Mouse (Mus musculus) heart, adult 8-10 months (tissue): ENCODE measurements around the gene Mrtfa. TPM values are rescaled to one million over a fixed set of nuclear protein-coding genes. Genes with fewer than 3 reads are reported as not detected.

ENCODE experiments used
- DNase-seq: peaks from one replicate; pipeline ENCODE4 v3.0.0; 2022; ENCODE audit warnings: low spot score
- total RNA-seq, 4 experiments: library from RNA; stranded (reverse); gene quantifications; 2 replicates each; pipeline ENCODE4 v1.2.4; 2022

Mrtfa gene
- total RNA-seq, 4 experiments from 2014 or later: 5.4 to 7.4 (median 6.7) TPM

DNA sequence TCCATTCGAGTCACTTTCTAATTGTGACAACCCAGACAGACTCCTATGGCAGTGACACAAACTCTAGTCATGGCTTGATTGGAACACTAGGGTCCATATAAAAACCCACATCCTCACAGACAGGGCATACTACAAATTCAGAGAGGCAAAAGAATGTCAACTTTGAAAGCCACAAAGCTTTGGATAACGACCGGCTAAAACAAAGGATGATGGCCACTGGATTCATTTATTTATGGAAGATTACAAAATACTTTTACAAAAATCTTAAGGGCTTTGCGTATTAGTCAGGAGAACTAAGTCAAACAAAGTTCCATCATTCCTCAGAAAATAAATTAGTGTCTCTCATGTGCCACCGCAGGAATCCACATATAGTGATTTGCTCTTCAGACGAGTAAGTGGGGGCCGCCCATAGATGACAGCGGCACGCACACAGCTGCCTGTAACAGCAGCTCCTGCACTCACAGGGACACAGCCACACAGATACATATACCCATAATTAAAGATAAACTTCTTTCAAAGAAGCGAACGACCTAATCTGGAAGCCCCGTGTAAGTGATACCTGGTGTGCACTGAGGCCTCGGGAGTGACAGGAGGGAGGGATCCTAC, 88.2 kb downstream of the Mrtfa start:
- no peak for DNase-seq

- DNase-seq: no peak
Observed at GRCm38 (mm10) chr15:81101316-81101715, 89.2 kb downstream of the Mrtfa start.

- no peak for DNase-seq
Observed at GRCm38 (mm10) chr15:81099269-81099668, 91.3 kb downstream of the Mrtfa start.

DNA sequence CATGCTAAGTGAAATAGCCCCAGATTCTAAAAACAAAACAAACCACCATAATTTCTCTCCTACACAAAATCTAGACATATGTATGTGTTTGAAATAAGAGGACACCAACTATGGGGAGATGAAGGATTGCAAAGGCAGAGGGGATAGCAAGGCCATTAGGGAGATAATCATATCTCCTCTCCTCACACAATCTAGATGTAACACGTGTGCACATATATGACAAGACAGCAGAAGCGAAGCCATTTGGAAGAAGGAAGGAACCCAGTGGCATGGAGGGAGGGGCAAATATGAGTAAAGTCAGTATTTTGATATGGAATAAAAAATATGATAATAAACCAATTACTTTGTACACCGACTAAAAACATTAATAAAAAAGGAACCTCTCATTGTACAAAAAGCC, 91.9 kb downstream of the Mrtfa start:
- no peak for DNase-seq

DNA sequence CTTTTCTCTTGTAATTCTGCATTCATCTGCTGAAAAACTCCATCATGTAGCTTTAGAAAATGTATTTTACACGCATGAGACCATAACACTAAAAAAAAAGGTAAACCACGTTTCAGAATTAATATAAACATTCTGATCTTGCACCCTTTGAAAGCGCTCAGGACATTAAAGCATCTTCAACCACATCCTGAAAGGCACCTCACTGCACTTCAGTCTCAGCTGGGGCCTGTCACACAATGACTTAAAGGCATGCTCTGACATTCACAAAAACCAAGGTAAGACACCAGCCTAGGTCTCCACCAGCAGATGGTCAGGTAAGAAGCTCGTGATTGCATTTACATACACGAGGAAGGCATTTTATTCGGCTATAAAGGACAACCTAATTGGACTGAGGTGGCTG, 92.7 kb downstream of the Mrtfa start:
- DNase-seq: no peak

- no peak for DNase-seq
Observed at GRCm38 (mm10) chr15:81097456-81097855, 93.1 kb downstream of the Mrtfa start.

DNA sequence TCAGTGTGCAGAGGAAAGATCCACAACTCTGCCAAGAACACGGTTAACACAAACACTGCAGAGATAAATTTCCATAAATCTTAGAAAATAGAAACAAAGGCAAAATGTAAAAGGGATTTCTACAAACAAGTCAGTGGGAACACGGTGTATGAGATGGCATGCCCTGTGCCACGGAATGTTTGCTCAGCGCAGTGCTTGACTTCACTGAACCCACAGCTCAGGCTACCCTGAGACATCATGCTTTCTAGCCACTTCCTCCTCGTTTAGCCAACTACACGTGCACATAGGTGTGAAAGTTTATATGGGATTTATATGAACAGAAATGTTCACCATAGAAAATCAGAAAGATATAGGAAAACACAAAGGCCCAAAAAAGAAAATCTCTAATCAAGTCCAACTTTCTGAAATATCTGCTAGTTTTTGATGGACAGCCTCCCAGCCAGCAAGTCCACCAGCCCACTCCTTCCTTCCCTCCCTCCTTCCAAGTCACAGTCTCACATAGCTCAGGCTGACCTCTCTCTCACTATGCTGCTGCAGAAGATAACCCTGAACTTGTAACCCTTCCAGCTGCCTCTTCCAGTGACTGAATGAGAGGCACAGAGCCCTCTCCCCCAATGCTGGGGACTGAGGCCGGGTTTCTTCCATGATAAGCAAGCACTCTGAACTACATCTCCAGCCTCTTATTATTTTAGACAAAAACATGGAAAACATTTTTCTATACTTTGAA, 94.1 kb downstream of the Mrtfa start:
- no peak for DNase-seq

DNA sequence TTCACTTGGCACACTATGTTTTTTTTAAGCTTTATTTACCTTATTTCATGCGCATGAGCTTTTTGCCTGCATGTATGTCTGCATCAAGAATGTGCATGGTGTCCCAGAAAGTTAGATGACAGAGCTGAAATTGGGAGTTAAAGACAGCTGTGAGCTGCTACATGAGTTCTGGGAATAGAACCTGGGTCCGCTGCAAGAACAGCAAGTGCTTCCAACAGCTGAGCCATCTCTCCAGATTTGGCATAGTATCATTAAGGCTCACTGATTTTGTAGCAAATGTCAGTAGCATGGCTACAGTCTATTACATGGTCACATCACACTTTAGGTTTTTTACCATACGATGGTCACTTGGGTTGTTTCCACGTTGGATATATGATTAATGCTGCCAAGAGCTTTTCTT, 97.5 kb downstream of the Mrtfa start:
- no peak for DNase-seq

GRCm38 (mm10) chr15:81091718-81092117, 98.8 kb downstream of the Mrtfa start:
- no peak for DNase-seq

DNA sequence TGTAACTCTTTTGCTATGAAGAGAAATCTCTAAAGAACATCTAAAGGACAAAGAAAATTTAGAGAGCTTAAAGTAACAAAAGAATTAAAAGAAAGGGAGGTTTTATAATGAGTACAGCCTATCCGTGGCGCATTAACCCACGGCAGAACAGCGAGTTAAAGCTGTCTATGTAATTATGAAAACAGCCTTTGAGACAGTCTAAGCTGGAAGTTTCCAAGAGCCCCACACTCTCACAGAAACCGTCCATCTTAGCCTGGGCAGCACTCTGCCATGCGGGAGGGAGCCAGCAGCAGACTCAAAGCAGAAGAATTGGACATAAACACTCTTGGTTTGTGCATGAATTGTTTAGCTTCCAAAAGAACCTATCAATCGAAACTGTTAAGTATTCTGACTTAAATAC, 103.0 kb downstream of the Mrtfa start:
- DNase-seq: no peak

GRCm38 (mm10) chr15:81086644-81087480, 103.7 kb downstream of the Mrtfa start:
- DNase-seq: peak; percentile 85

- no peak for DNase-seq
Observed at GRCm38 (mm10) chr15:81083826-81084225, 106.7 kb downstream of the Mrtfa start.

DNA sequence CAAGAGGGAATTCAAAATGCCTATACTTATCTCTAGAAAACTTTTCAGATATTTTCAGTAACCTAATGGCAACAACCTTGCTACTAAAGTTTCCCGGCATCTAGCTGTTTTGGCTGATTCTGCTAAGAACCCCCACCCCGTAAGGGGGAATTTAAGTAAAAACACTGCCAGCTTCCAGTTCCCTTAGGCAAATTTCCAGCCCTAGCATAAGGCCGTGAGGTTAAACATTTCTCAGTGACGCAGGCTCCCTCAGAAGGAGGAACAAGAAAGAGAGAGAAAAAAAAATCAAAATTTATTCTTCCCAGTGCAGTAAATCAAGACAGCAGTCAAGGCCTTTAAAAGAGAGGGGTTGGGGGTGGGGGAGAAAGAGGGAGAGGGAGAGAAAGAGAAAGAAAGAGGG, 107.3 kb downstream of the Mrtfa start:
- no peak for DNase-seq

- DNase-seq: no peak
Observed at GRCm38 (mm10) chr15:81081216-81081615, 109.3 kb downstream of the Mrtfa start.

DNA sequence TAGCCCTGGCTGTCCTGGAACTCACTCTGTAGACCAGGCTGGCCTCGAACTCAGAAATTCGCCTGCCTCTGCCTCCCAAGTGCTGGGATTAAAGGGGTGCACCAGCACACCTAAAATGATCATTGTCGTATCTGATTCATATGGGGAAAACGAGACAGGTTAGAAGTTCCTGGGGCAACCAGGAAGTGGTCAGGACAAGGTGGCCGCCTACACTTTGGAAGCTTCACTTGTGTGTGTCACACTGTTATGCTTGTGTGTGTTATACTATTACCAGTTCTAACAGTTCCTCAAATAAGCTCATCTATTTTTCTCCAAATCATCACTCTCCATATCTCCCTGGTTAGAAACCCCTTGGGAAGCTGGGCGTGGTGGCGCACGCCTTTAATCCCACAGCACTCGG, 110.2 kb downstream of the Mrtfa start:
- no peak for DNase-seq

DNA sequence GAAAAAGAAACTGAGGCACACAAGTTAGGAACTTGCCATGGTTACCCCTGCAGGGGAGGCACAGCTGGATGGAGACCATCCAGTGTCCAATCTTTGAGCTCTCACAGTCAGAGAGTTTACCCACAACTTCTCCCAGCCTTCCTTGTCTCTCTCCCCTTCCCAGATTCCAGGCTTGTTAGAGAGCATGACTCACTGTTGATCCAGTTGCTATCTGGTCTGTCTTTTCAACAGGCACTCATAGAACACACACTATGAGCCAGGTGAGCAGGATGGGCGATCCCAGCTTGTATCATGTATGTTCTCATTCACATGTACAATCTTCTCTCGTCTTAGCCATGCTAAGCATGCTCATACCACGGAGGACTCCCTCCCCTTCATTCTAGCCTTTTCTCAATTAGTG, 111.3 kb downstream of the Mrtfa start:
- no peak for DNase-seq

GRCm38 (mm10) chr15:81077551-81077950, 113.0 kb downstream of the Mrtfa start:
- no peak for DNase-seq

- no peak for DNase-seq
Observed at GRCm38 (mm10) chr15:81074543-81074942, 116.0 kb downstream of the Mrtfa start.

GRCm38 (mm10) chr15:81073751-81074150, 116.8 kb downstream of the Mrtfa start:
- DNase-seq: peak; percentile 42

GRCm38 (mm10) chr15:81072748-81073147, 117.8 kb downstream of the Mrtfa start:
- no peak for DNase-seq

DNA sequence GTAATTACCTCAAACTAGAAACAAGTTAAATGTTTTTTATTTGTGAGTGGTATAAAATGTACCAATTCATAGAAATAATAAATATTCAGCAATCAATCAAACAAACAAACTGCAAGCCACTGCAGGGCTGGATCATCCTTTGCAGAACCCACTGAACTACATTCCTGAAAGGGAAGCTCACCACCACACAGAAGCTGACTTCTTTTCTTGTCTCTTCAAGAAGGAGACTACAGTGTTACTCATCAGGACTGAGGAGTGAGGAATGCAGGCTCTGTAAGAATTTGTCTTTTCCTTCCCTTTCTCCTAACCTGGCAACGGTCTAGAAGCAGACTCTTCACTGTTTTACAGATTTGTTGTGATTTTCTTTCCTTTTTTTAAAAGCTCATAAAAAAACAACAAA, 120.1 kb downstream of the Mrtfa start:
- DNase-seq: no peak

GRCm38 (mm10) chr15:81068641-81069381, 121.7 kb downstream of the Mrtfa start:
- no peak for DNase-seq
